Mouse (Mus musculus): ENCODE data around the gene Fbxo9.

DNA sequence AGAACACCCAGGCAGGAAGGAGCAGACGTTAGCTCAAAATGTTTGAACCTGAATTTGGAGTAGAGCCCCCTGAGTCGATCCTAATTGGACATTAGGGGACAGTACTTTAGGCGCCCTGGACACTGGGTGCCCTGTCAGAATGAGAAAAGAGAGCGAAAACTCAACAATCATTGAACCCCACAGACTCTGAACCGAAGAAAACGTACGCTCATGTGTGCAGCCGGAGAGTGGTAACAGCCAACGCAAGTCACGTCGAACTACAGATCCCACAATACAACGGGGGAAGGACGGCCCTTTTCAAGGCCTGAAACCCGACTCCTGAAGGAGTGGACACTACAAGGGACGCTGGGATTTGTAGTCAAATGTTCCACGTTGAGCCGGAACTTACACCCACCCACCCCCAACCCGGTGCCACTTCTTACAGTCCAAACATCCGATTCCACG, at the start of gene Fbxo9, which contains the start of gene Ick:
- TF ChIP-seq CHD1 (IDR thresholded peaks at IDR 0.05; ENCODE audit: low read depth, low read length) (peak; percentile 96; the same call in 1 of the 2 replicates), CTCF (conservative IDR thresholded peaks at IDR 0.05 in 1 of 2, IDR thresholded peaks at IDR 0.05 in 1 of 2; ENCODE audit: low read depth in 2 of 2, low read length in 2 of 2) (no peak), USF2 (conservative IDR thresholded peaks at IDR 0.05; ENCODE audit: low read depth, low read length) (no peak), POLR2A (IDR thresholded peaks at IDR 0.05; ENCODE audit: low read depth, low read length) (peak; percentile 48), SIN3A (IDR thresholded peaks at IDR 0.05; ENCODE audit: low read length) (peak; percentile 60; the same call in 1 of the 2 replicates), USF1 (IDR thresholded peaks at IDR 0.05; ENCODE audit: low read depth, low read length) (no peak)

Measured in CH12.LX (cell line).